Mouse (Mus musculus) ES-Bruce4 (cell line): ENCODE data around the gene H2-Q7.
"Not testable (repeated sequence)": the region's sequence is repeated elsewhere in the genome, so short reads cannot be mapped to it uniquely, and the experiment has no call there.

ENCODE experiments used
- CTCF ChIP-seq: IDR thresholded peaks from one replicate; pipeline ENCODE4 v1.8.1; 2011; ENCODE audit warnings: low read depth, low read length
- EP300 ChIP-seq: IDR thresholded peaks from 2 replicates; pipeline ENCODE4 v1.6.1; 2011; ENCODE audit warnings: low read depth, low read length; ENCODE audit not compliant: insufficient read depth
- POLR2A ChIP-seq: IDR thresholded peaks from one replicate; pipeline ENCODE4 v1.8.1; 2011; ENCODE audit warnings: low read length; ENCODE audit not compliant: insufficient read depth

DNA sequence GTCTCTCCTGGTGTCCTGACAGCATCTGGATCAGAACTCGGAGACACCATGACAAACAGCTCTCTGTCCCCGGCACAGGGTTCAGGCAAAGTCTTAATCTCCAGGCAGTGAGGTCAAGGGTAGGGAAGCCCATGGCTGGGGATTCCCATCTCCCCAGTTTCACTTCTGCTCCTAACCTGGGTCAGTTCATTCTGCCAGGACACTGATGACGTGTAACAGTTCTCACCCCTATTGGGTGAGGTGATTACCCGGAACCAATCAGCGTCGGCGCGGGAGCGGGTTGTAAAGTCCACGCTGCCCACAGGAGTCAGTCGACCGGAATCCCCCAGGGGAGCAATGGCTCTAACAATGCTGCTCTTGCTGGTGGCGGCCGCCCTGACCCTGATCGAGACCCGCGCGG lies at the start of gene H2-Q7:
- TF ChIP-seq POLR2A, CTCF, EP300: not testable (repeated sequence)
